9 mouse cellular contexts compared by ENCODE assay signal in the genomic region with DNA sequence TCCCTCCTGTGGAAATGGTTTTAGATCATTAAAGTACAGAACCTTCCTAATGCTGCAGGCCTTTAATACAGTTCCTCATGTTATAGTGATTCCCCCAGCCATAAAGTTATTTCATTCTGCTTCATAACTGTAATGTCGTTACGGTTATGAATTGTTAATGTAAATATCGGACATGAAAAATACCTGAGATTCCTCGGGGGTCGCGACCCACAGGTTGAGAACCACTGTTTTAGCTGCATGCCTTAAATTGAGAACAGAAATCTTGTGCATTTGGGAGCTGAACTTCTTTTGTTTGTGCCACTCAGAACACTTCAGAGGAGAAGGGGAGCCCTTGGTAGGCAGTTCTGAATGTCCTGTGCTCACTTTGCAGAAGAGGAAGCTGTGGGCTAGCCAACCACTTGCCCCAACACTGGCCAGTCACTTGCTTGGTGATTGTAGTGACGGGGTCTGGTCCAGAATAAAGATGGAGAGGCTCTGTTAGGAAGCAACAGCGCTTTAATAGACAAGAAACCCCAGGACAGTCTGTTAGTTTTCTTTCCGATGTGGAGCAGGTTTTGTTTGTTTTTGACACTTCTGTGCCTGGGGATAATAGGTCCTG. TPM values are rescaled to one million over a fixed set of nuclear protein-coding genes. Genes with fewer than 3 reads are reported as not detected.
DNase-seq lines count a peak whose midpoint lies in the region; ATAC-seq and TF ChIP-seq lines count a peak whose summit lies in the region.
"Had no signal": no experiment of that assay in that cellular context is flagged by ENCODE, and none has a peak within 500 bp of the region (broad histone marks: within the 10 kb centered on the region; RNA-seq: fewer than 3 reads in every experiment).

No protein-coding gene starts in this region.

- WGBS in heart, embryonic 10.5 days, result 50% methylated on average over 9 of the region's 9 CpGs
- WGBS in limb, embryonic 14.5 days, result 41% methylated on average over 9 of the region's 9 CpGs
- 35% methylated on average over 9 of the region's 9 CpGs for WGBS in stomach, embryonic 14.5 days

- H3K4me1 ChIP-seq in heart, embryonic 10.5 days, result peaks cover 41% of the 10 kb centered on the region
- H3K4me1 ChIP-seq in ES-E14 (ENCODE audit: control insufficient read depth in 2 of 2, insufficient read depth in 2 of 2, low read length in 2 of 2, poor library complexity in 1 of 2), result 0 out of 4 replicates have a peak, but pooled peaks cover 0 to 3% of the 10 kb centered on the region in 2 experiments
- H3K4me1 ChIP-seq in limb, embryonic 14.5 days (ENCODE audit: control insufficient read depth, insufficient read depth, low read length), result peaks cover 20% of the 10 kb centered on the region
- H3K4me1 ChIP-seq in stomach, embryonic 14.5 days (ENCODE audit: control insufficient read depth, insufficient read depth, low read length), result peaks cover 18% of the 10 kb centered on the region; the same call in 1 of the 2 replicates

- in situ Hi-C loops in ES-E14 (cut with MboI; ENCODE audit: low sequenced_read_pairs in 2 of 2, unreplicated experiment in 2 of 2), result no loop called here

- H3K4me3 ChIP-seq in heart, embryonic 10.5 days, result peak overlapping the region; percentile 78
- peak overlapping the region; percentile 65 to 81; a peak in 3 of 4 replicates for H3K4me3 ChIP-seq in ES-E14 (ENCODE audit: insufficient read depth in 1 of 2, low read depth in 1 of 2, low read length in 2 of 2, poor library complexity in 1 of 2, severe bottlenecking in 1 of 2)
- peak overlapping the region; percentile 53 for H3K4me3 ChIP-seq in limb, embryonic 14.5 days (replicated peaks; ENCODE audit: low read length)
- H3K4me3 ChIP-seq in stomach, embryonic 14.5 days (ENCODE audit: low read depth, low read length), result peak overlapping the region; percentile 60

- DNase-seq in heart, embryonic 10.5 days (ENCODE audit: low spot score), result no peak
- no peak for DNase-seq in heart, postnatal 4 days
- no peak for DNase-seq in ES-E14 (ENCODE audit: low read depth, low spot score)
- peak; percentile 5 for DNase-seq in forelimb bud, embryonic 11.5 days (ENCODE audit: low read depth, low spot score)
- no peak for DNase-seq in limb, embryonic 14.5 days (ENCODE audit: low spot score)
- DNase-seq in urinary bladder, adult 2 months (ENCODE audit: low spot score), result no peak
- DNase-seq in ovary, postnatal 14 days (ENCODE audit: low spot score), result no peak

- H3K27ac ChIP-seq in heart, embryonic 10.5 days, result peak overlapping the region; percentile 95
- no peak overlapping the region for H3K27ac ChIP-seq in ES-E14 (ENCODE audit: insufficient read depth, low read depth, low read length, poor library complexity, severe bottlenecking)
- peak overlapping the region; percentile 91 for H3K27ac ChIP-seq in limb, embryonic 14.5 days (replicated peaks; ENCODE audit: low read depth, low read length)
- peak overlapping the region; percentile 87; the same call in 1 of the 2 replicates for H3K27ac ChIP-seq in stomach, embryonic 14.5 days (ENCODE audit: low read length)

- peak overlapping the region; percentile 50 for H3K4me2 ChIP-seq in limb, embryonic 14.5 days (replicated peaks; ENCODE audit: low read depth, low read length, severe bottlenecking)
- peak overlapping the region; percentile 73 for H3K4me2 ChIP-seq in stomach, embryonic 14.5 days (replicated peaks; ENCODE audit: low read depth, low read length)

- H3K27me3 ChIP-seq in heart, embryonic 10.5 days (ENCODE audit: insufficient read depth, poor library complexity, severe bottlenecking), result no peaks in the 10 kb centered on the region
- no peaks in the 10 kb centered on the region for H3K27me3 ChIP-seq in limb, embryonic 14.5 days (ENCODE audit: control insufficient read depth, insufficient read depth, low read length)
- no peaks in the 10 kb centered on the region for H3K27me3 ChIP-seq in stomach, embryonic 14.5 days (ENCODE audit: control insufficient read depth, insufficient read depth, low read length)
- H3K27me3 ChIP-seq: CH12.LX had no signal

- H3K9ac ChIP-seq in ES-E14 (ENCODE audit: insufficient read depth, low read depth, low read length, poor library complexity, severe bottlenecking), result peak overlapping the region; percentile 53; the same call in 1 of the 2 replicates
- peak overlapping the region; percentile 70 for H3K9ac ChIP-seq in limb, embryonic 14.5 days (ENCODE audit: low read depth, low read length, severe bottlenecking)
- H3K9ac ChIP-seq in stomach, embryonic 14.5 days (replicated peaks; ENCODE audit: low read depth, low read length), result peak overlapping the region; percentile 64

- H3K9me3 ChIP-seq in heart, embryonic 10.5 days, result no peaks in the 10 kb centered on the region
- no peaks in the 10 kb centered on the region for H3K9me3 ChIP-seq in ES-E14 (ENCODE audit: control insufficient read depth, insufficient read depth, low read depth, low read length)
- no peaks in the 10 kb centered on the region for H3K9me3 ChIP-seq in limb, embryonic 14.5 days (ENCODE audit: control insufficient read depth, low read length)
- H3K9me3 ChIP-seq in stomach, embryonic 14.5 days (ENCODE audit: control insufficient read depth, low read depth, low read length), result no peaks in the 10 kb centered on the region

- TF ChIP-seq POLR2A in limb, embryonic 14.5 days (IDR thresholded peaks at IDR 0.05; ENCODE audit: borderline replicate concordance, extremely low read depth, insufficient read depth, insufficient read length), result no peak

- H3K36me3 ChIP-seq in heart, embryonic 10.5 days, result peaks cover 31% of the 10 kb centered on the region
- no peaks in the 10 kb centered on the region for H3K36me3 ChIP-seq in ES-E14 (ENCODE audit: control insufficient read depth, insufficient read depth, low read length, poor library complexity, severe bottlenecking)
- peaks cover 33% of the 10 kb centered on the region for H3K36me3 ChIP-seq in limb, embryonic 14.5 days (ENCODE audit: control insufficient read depth, insufficient read depth, low read length)
- H3K36me3 ChIP-seq in stomach, embryonic 14.5 days (ENCODE audit: control insufficient read depth, insufficient read depth, low read length), result peaks cover 4% of the 10 kb centered on the region; the same call in 1 of the 2 replicates

- no peak for ATAC-seq in limb, embryonic 14.5 days (ENCODE audit: low FRiP score, low read depth)
- no peak for ATAC-seq in stomach, embryonic 14.5 days (ENCODE audit: insufficient number of reproducible peaks, insufficient read depth, low FRiP score, low read depth)

TF ChIP-seq in ES-E14, 5 proteins besides CTCF, POLR2A, EP300 and RAD21:
- TF ChIP-seq MAFK (IDR thresholded peaks at IDR 0.05; ENCODE audit: insufficient read depth, low read depth, low read length) (no peak), ZNF384 (IDR thresholded peaks at IDR 0.05; ENCODE audit: low read depth, low read length) (no peak), CHD2 (IDR thresholded peaks at IDR 0.05; ENCODE audit: low read depth, low read length) (peak; percentile 96), ZC3H11A (IDR thresholded peaks at IDR 0.05; ENCODE audit: borderline replicate concordance, low read depth, low read length) (no peak), HCFC1 (IDR thresholded peaks at IDR 0.05; ENCODE audit: borderline replicate concordance, insufficient read depth, low read length) (no peak)

RNA-seq across cellular contexts. Expression of a gene that starts 1.3 kb away (rescaled TPM):
- 24.0 and 26.5 TPM in 2 replicates for polyA plus RNA-seq in heart, embryonic 10.5 days (2016; fragmentation: Nextera tagmentation; extraction: Ambion mirVana)
- total RNA-seq in heart, postnatal 4 days (2021), result 10 to 100 TPM; 13.2 to 16.2 TPM
- total RNA-seq in ES-E14 (2012; rRNA removed), result 11.6 and 17.2 TPM in 2 replicates
- polyA plus RNA-seq in limb, embryonic 14.5 days (2012; rRNA removed), result 20.7 and 24.4 TPM in 2 replicates
- 18.2 and 20.3 TPM in 2 replicates for polyA plus RNA-seq in limb, embryonic 14.5 days (2014; fragmentation: Nextera tagmentation; extraction: Ambion mirVana)
- polyA plus RNA-seq in stomach, embryonic 14.5 days (2014; fragmentation: Nextera tagmentation; extraction: Ambion mirVana), result 18.2 and 19.8 TPM in 2 replicates
- polyA plus RNA-seq in urinary bladder, adult 2 months (2012; rRNA removed), result 13.8 and 19.7 TPM in 2 replicates
- total RNA-seq: CH12.LX had no signal

RNA-seq across cellular contexts. Expression of a gene that starts 18.3 kb away (rescaled TPM):
- not detected in 2 replicates for polyA plus RNA-seq in heart, embryonic 10.5 days (2016; fragmentation: Nextera tagmentation; extraction: Ambion mirVana)
- not detected for total RNA-seq in heart, postnatal 4 days (2021)
- not detected in 2 replicates for total RNA-seq in ES-E14 (2012; rRNA removed)
- polyA plus RNA-seq in limb, embryonic 14.5 days (2012; rRNA removed), result not detected in 2 replicates
- polyA plus RNA-seq in limb, embryonic 14.5 days (2014; fragmentation: Nextera tagmentation; extraction: Ambion mirVana), result not detected in 2 replicates
- polyA plus RNA-seq in stomach, embryonic 14.5 days (2014; fragmentation: Nextera tagmentation; extraction: Ambion mirVana), result 0.12 and 0.21 TPM in 2 replicates
- polyA plus RNA-seq in urinary bladder, adult 2 months (2012; rRNA removed), result 1.0 and 1.4 TPM in 2 replicates
- total RNA-seq: CH12.LX had no signal

RNA-seq across cellular contexts. Expression of a gene that starts 55.0 kb away (rescaled TPM):
- 23.2 and 32.9 TPM in 2 replicates for polyA plus RNA-seq in heart, embryonic 10.5 days (2016; fragmentation: Nextera tagmentation; extraction: Ambion mirVana)
- 10 to 100 TPM; 10.0 to 10.3 TPM for total RNA-seq in heart, postnatal 4 days (2021)
- total RNA-seq in ES-E14 (2012; rRNA removed), result 45.0 and 48.1 TPM in 2 replicates
- 16.7 and 18.0 TPM in 2 replicates for polyA plus RNA-seq in limb, embryonic 14.5 days (2012; rRNA removed)
- polyA plus RNA-seq in limb, embryonic 14.5 days (2014; fragmentation: Nextera tagmentation; extraction: Ambion mirVana), result 21.3 and 23.1 TPM in 2 replicates
- polyA plus RNA-seq in stomach, embryonic 14.5 days (2014; fragmentation: Nextera tagmentation; extraction: Ambion mirVana), result 24.5 and 26.1 TPM in 2 replicates
- 14.2 and 15.5 TPM in 2 replicates for polyA plus RNA-seq in urinary bladder, adult 2 months (2012; rRNA removed)
